Mouse (Mus musculus): Measurements from ENCODE around the gene Acbd3. TPM values are rescaled to one million over a fixed set of nuclear protein-coding genes. Genes with fewer than 3 reads are reported as not detected.

Acbd3 gene
- polyA plus RNA-seq, 2 experiments, result 7.2 to 9.8 TPM

- Histone ChIP-seq H3K4me1 (replicated peaks; ENCODE audit: control insufficient read depth in 2 of 2, insufficient read depth in 2 of 2, low read length in 1 of 2) (peaks cover 12 to 20% of the 10 kb centered on the region in 2 experiments), H3K9ac (replicated peaks) (no peak overlapping the region), H3K4me3 (ENCODE audit: insufficient read depth in 1 of 2, low read depth in 2 of 2, low read length in 2 of 2) (no peak overlapping the region), H3K4me2 (ENCODE audit: low read depth) (no peak overlapping the region), H3K9me3 (ENCODE audit: control insufficient read depth, low read length) (no peaks in the 10 kb centered on the region), H3K36me3 (replicated peaks; ENCODE audit: control insufficient read depth, insufficient read depth, low read depth) (no peaks in the 10 kb centered on the region), H3K27me3 (ENCODE audit: control insufficient read depth, insufficient read depth, low read length) (no peaks in the 10 kb centered on the region), H3K27ac (no peak overlapping the region)
- TF ChIP-seq EP300 (IDR thresholded peaks at IDR 0.05; ENCODE audit: low read depth) (no peak), CTCF (IDR thresholded peaks at IDR 0.05; ENCODE audit: low read depth) (peak; percentile 99)
- ATAC-seq (ENCODE audit: insufficient read depth) (no peak), DNase-seq (ENCODE audit: low read depth in 3 of 3, low spot score in 3 of 3) (peak; percentile 50 to 66 (median 52))
- 42% methylated on average over 5 of the region's 5 CpGs for WGBS (ENCODE audit: insufficient replicate concordance)
Measured at GRCm38 (mm10) chr1:180719951-180720689, 5.7 kb upstream of the Acbd3 start.

GRCm38 (mm10) chr1:180722608-180723007, 3.2 kb upstream of the Acbd3 start:
- no peak for TF ChIP-seq CTCF (IDR thresholded peaks at IDR 0.05; ENCODE audit: low read depth)
- TF ChIP-seq EP300 (IDR thresholded peaks at IDR 0.05; ENCODE audit: low read depth), result peak; percentile 53
- Histone ChIP-seq H3K27me3 (ENCODE audit: control insufficient read depth, insufficient read depth, low read length) (no peaks in the 10 kb centered on the region), H3K4me1 (replicated peaks; ENCODE audit: control insufficient read depth in 2 of 2, insufficient read depth in 2 of 2, low read length in 1 of 2) (peaks cover 21 to 29% of the 10 kb centered on the region in 2 experiments), H3K9me3 (ENCODE audit: control insufficient read depth, low read length) (no peaks in the 10 kb centered on the region), H3K9ac (replicated peaks) (no peak overlapping the region), H3K4me3 (ENCODE audit: insufficient read depth in 1 of 2, low read depth in 2 of 2, low read length in 2 of 2) (no peak overlapping the region), H3K36me3 (replicated peaks; ENCODE audit: control insufficient read depth, insufficient read depth, low read depth) (no peaks in the 10 kb centered on the region), H3K4me2 (ENCODE audit: low read depth) (peak overlapping the region; percentile 22), H3K27ac (peak overlapping the region; percentile 12)
- 3% methylated on average over 1 of the region's 1 CpGs for WGBS (ENCODE audit: insufficient replicate concordance)
- peak in 2 of 3 experiments; percentile 36 to 39 for DNase-seq (ENCODE audit: low read depth in 3 of 3, low spot score in 3 of 3)
- peak; percentile 38; the same call in 1 of the 2 replicates for ATAC-seq (ENCODE audit: insufficient read depth)

GRCm38 (mm10) chr1:180723701-180724238, 2.1 kb upstream of the Acbd3 start:
- Histone ChIP-seq H3K4me3 (ENCODE audit: insufficient read depth in 1 of 2, low read depth in 2 of 2, low read length in 2 of 2) (no peak overlapping the region), H3K4me1 (replicated peaks; ENCODE audit: control insufficient read depth in 2 of 2, insufficient read depth in 2 of 2, low read length in 1 of 2) (peaks cover 30 to 35% of the 10 kb centered on the region in 2 experiments), H3K36me3 (replicated peaks; ENCODE audit: control insufficient read depth, insufficient read depth, low read depth) (no peaks in the 10 kb centered on the region), H3K9ac (replicated peaks) (no peak overlapping the region), H3K4me2 (ENCODE audit: low read depth) (no peak overlapping the region), H3K9me3 (ENCODE audit: control insufficient read depth, low read length) (no peaks in the 10 kb centered on the region), H3K27me3 (ENCODE audit: control insufficient read depth, insufficient read depth, low read length) (no peaks in the 10 kb centered on the region), H3K27ac (peak overlapping the region; percentile 10; the same call in 1 of the 2 replicates)
- TF ChIP-seq CTCF (IDR thresholded peaks at IDR 0.05; ENCODE audit: low read depth), result no peak
- TF ChIP-seq EP300 (IDR thresholded peaks at IDR 0.05; ENCODE audit: low read depth), result no peak
- 24% methylated on average over 1 of the region's 1 CpGs for WGBS (ENCODE audit: insufficient replicate concordance)
- ATAC-seq (ENCODE audit: insufficient read depth) (no peak), DNase-seq (ENCODE audit: low read depth in 3 of 3, low spot score in 3 of 3) (no peak)

GRCm38 (mm10) chr1:180726183-180726582, 340 bp downstream of the Acbd3 start:
- H3K4me1 ChIP-seq (replicated peaks; ENCODE audit: control insufficient read depth in 2 of 2, insufficient read depth in 2 of 2, low read length in 1 of 2), result peaks cover 40 to 44% of the 10 kb centered on the region in 2 experiments
- no peak for TF ChIP-seq CTCF (IDR thresholded peaks at IDR 0.05; ENCODE audit: low read depth)
- no peak for TF ChIP-seq EP300 (IDR thresholded peaks at IDR 0.05; ENCODE audit: low read depth)
- H3K9ac ChIP-seq (replicated peaks), result peak overlapping the region; percentile 87
- H3K4me3 ChIP-seq (ENCODE audit: insufficient read depth in 1 of 2, low read depth in 2 of 2, low read length in 2 of 2), result peak overlapping the region; percentile 81 to 97
- under 1% methylated on average over 42 of the region's 42 CpGs for WGBS (ENCODE audit: insufficient replicate concordance)
- H3K9me3 ChIP-seq (ENCODE audit: control insufficient read depth, low read length), result no peaks in the 10 kb centered on the region
- peak; percentile 80 for ATAC-seq (ENCODE audit: insufficient read depth)
- peak in 1 of 3 experiments; percentile 30 for DNase-seq (ENCODE audit: low read depth in 3 of 3, low spot score in 3 of 3)
- peak overlapping the region; percentile 78 for H3K27ac ChIP-seq
- no peaks in the 10 kb centered on the region for H3K36me3 ChIP-seq (replicated peaks; ENCODE audit: control insufficient read depth, insufficient read depth, low read depth)
- H3K27me3 ChIP-seq (ENCODE audit: control insufficient read depth, insufficient read depth, low read length), result no peaks in the 10 kb centered on the region
- H3K4me2 ChIP-seq (ENCODE audit: low read depth), result peak overlapping the region; percentile 98

GRCm38 (mm10) chr1:180729231-180729630, 3.4 kb downstream of the Acbd3 start:
- Histone ChIP-seq H3K27ac (no peak overlapping the region), H3K9me3 (ENCODE audit: control insufficient read depth, low read length) (no peaks in the 10 kb centered on the region), H3K4me2 (ENCODE audit: low read depth) (peak overlapping the region; percentile 20), H3K4me3 (ENCODE audit: insufficient read depth in 1 of 2, low read depth in 2 of 2, low read length in 2 of 2) (no peak overlapping the region), H3K27me3 (ENCODE audit: control insufficient read depth, insufficient read depth, low read length) (no peaks in the 10 kb centered on the region), H3K9ac (replicated peaks) (no peak overlapping the region), H3K4me1 (replicated peaks; ENCODE audit: control insufficient read depth in 2 of 2, insufficient read depth in 2 of 2, low read length in 1 of 2) (peaks cover 25 to 35% of the 10 kb centered on the region in 2 experiments), H3K36me3 (replicated peaks; ENCODE audit: control insufficient read depth, insufficient read depth, low read depth) (peaks cover 6% of the 10 kb centered on the region; the same call in 1 of the 2 replicates)
- WGBS (ENCODE audit: insufficient replicate concordance), result 75% methylated on average over 3 of the region's 3 CpGs
- DNase-seq (ENCODE audit: low read depth in 3 of 3, low spot score in 3 of 3), result no peak
- TF ChIP-seq EP300 (IDR thresholded peaks at IDR 0.05; ENCODE audit: low read depth), result no peak
- TF ChIP-seq CTCF (IDR thresholded peaks at IDR 0.05; ENCODE audit: low read depth), result no peak
- ATAC-seq (ENCODE audit: insufficient read depth), result no peak
